Mouse (Mus musculus): ENCODE measurements around the gene Kif17. TPM values are rescaled to one million over a fixed set of nuclear protein-coding genes. Genes with fewer than 3 reads are reported as not detected.

Kif17 gene
- polyA plus RNA-seq, 1 experiment from 2014 or later, result 1.4 TPM

DNA sequence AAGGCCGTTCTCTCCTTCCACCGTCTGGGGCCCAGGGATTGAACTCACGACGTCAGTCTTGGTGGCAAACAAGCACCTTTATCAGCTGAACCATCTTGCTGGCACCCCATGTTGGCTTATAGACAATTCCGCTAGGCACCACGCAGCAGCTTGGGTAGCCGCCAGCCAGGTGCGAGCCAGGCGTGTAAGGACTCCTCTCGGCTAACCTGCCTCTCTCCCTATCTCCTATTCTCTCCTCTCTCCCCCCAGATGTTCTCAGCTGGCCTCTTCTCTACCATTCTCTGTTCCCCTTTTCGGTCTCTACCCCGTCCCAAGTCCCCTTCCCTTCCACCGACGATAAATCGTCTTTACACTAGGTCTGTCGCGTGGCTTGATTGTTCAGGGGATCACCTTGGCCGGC is 53.5 kb downstream of the Kif17 start:
- no peak for ATAC-seq
- Histone ChIP-seq H3K4me1 (replicated peaks) (peaks cover 31% of the 10 kb centered on the region), H3K9ac (replicated peaks) (peak overlapping the region; percentile 80), H3K9me3 (no peaks in the 10 kb centered on the region), H3K36me3 (peaks cover 16% of the 10 kb centered on the region), H3K4me2 (replicated peaks) (peak overlapping the region; percentile 92), H3K27me3 (no peaks in the 10 kb centered on the region), H3K4me3 (replicated peaks) (peak overlapping the region; percentile 92), H3K27ac (peak overlapping the region; percentile 76)
- 19% methylated on average over 18 of the region's 18 CpGs for WGBS

DNA sequence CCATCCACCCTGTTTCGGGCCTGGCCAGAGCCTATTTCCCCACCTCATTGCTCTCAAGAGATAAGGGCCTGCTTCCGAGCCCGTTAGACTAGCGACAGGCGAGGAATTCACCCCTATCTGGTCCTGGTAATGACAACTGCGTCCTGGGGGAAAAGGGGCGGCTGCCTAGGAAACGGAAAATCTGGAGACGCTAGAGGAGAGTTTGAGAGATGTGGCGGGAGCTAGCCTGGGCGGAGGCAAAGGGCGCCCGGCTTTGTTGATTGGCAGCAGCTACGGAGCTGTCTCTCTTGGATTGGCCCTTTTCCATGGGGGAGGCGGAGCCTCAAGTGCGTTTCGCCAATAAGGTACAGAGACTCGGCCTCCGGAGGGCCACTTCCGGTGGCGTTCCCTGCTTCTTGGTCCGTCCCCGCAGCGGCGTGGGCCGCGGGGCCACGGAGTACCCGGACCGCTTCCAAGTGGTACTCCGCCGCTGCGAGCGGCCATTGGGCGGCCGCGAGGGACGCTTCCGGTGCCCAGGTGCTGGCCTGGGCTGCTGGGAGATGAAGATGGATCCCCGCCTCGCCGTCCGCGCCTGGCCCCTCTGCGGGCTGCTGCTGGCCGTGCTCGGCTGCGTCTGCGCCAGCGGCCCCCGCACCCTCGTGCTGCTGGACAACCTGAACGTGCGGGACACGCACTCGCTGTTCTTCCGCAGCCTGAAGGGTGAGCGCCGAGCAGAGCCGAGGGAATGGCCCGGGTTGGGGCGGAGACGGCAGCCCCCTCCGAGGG is 54.3 kb downstream of the Kif17 start, which contains the start of gene Ddost:
Ddost (plus strand) TSS at position 391 of the 765 bp plus-strand sequence.
- Histone ChIP-seq H3K9me3 (no peaks in the 10 kb centered on the region), H3K27me3 (no peaks in the 10 kb centered on the region), H3K4me1 (replicated peaks) (peaks cover 31% of the 10 kb centered on the region), H3K4me3 (replicated peaks) (peak within 1 kb of the TSS; percentile 92), H3K9ac (replicated peaks) (peak within 1 kb of the TSS; percentile 94), H3K4me2 (replicated peaks) (peak within 1 kb of the TSS; percentile 92), H3K27ac (peak within 1 kb of the TSS; percentile 80), H3K36me3 (peaks cover 24% of the 10 kb centered on the region)
- peak; percentile 99 for ATAC-seq
- WGBS, result under 1% methylated on average over 64 of the region's 64 CpGs

DNA sequence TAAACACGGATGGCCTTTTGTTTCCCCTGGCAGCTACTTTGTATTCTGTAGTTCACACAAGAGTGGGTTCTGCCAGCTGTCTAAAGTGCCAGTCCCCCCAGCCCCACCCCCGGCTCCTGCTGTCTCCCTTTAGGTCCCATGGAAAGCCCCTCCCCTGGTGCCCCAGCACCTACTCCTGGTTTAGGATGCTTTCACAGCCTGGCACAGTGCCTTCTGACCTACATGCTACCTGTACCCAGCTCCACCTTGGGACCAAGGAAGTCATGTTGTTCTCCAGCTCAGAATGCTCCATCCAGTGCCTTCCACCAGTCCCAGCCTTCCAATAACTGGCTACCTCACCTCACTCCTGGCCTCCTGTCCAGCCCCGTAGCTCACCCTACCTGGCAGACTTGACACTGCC is 56.8 kb downstream of the Kif17 start:
- Histone ChIP-seq H3K36me3 (peaks cover 47% of the 10 kb centered on the region), H3K4me3 (replicated peaks) (no peak overlapping the region)
- ATAC-seq, result no peak

DNA sequence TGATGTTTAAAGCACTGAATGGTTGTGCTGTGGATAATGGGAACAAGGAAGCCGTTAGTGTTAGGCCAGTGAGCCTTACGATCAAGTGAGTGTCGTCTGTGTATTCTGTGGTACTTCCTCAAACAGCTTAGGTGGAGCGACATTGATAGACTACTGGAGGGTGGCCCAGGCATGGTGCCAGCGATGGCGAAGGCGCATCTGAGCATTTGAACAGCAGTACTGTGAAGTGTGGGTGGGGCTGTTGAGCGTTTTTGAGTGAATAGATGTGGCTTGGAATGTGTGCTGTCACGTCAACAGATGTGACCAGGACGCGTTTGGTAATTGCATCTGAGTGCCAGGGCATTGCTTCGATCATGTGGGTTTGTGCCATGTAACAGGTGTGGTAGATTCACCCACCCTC is 57.5 kb downstream of the Kif17 start:
- ATAC-seq, result no peak
- Histone ChIP-seq H3K4me2 (replicated peaks) (no peak overlapping the region), H3K9me3 (no peaks in the 10 kb centered on the region), H3K36me3 (peaks cover 54% of the 10 kb centered on the region), H3K4me1 (replicated peaks) (peaks cover 31% of the 10 kb centered on the region), H3K27me3 (no peaks in the 10 kb centered on the region), H3K4me3 (replicated peaks) (no peak overlapping the region), H3K27ac (no peak overlapping the region), H3K9ac (replicated peaks) (no peak overlapping the region)
- 96% methylated on average over 12 of the region's 12 CpGs for WGBS

More for the DNA sequence above, 56.8 kb downstream of the Kif17 start:
- H3K4me1 ChIP-seq (replicated peaks), result peaks cover 31% of the 10 kb centered on the region
- no peak overlapping the region for H3K27ac ChIP-seq
- no peak overlapping the region for H3K9ac ChIP-seq (replicated peaks)
- no peak overlapping the region for H3K4me2 ChIP-seq (replicated peaks)
- H3K27me3 ChIP-seq, result no peaks in the 10 kb centered on the region
- no peaks in the 10 kb centered on the region for H3K9me3 ChIP-seq
- WGBS, result 81% methylated on average over 3 of the region's 3 CpGs

DNA sequence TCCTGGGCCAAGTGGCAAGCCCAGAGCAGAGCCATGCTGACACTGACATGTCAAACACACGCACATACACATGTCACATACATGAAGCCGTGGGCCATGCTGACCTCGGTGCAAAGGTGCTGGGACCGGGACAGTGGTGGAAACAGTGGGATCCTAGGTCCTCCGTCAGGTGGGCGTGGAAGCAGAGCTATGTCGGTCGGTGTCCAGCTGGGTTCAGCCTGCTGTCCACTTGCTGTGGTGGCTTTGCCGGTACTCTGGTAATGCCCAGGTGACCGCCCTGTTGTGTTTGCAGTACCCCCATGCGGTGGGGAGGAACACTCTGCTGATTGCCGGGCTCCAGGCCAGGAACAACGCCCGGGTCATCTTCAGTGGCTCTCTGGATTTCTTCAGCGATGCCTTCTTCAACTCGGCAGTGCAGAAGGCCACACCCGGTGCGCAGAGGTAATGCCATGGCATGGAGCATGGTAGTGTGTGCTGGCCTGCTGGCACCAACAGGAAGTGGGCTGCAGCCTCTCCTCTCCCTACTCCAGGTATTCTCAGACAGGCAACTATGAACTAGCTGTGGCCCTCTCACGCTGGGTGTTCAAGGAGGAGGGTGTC is 60.2 kb downstream of the Kif17 start:
- H3K9ac ChIP-seq (replicated peaks), result no peak overlapping the region
- no peaks in the 10 kb centered on the region for H3K27me3 ChIP-seq
- no peak overlapping the region for H3K4me3 ChIP-seq (replicated peaks)
- peaks cover 13% of the 10 kb centered on the region for H3K4me1 ChIP-seq (replicated peaks)
- no peaks in the 10 kb centered on the region for H3K9me3 ChIP-seq
- H3K27ac ChIP-seq, result no peak overlapping the region
- WGBS, result 96% methylated on average over 19 of the region's 19 CpGs
- H3K4me2 ChIP-seq (replicated peaks), result no peak overlapping the region
- H3K36me3 ChIP-seq, result peaks cover 81% of the 10 kb centered on the region
- ATAC-seq, result no peak

DNA sequence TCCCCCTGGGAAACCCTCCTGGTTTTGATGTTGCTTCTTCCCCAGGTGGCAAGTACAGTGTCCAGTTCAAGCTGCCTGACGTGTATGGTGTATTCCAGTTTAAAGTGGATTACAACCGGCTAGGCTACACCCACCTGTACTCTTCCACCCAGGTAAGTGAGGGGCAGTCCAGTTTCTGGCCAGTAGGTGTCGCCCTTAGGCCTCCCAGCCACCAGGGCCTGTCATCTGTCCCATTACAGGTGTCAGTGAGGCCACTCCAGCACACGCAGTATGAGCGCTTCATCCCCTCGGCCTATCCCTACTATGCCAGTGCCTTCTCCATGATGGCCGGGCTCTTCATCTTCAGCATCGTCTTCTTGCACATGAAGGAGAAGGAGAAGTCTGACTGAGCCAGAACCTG is 61.4 kb downstream of the Kif17 start:
- 69% methylated on average over 8 of the region's 8 CpGs for WGBS
- peaks cover 91% of the 10 kb centered on the region for H3K36me3 ChIP-seq

DNA sequence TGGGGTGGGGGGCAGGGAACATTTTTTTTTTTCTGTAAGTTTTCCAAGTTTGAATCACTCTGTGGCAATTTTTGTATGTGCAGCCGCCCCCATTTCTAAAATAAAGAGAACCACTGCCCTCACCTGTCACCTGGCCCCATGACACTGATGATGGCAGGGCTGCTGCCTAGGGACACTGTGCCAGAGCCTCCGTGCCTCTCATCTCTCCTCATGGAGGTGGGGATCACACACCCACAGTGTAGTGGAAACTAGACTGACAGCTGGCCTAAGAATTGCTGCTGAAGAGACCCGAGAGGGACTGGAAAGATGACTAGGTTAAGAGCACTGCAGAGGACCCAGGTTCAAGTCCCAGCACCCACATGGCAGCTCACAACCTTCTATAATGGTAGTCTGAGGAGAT is 61.9 kb downstream of the Kif17 start:
- no peaks in the 10 kb centered on the region for H3K9me3 ChIP-seq
- WGBS, result 90% methylated on average over 3 of the region's 3 CpGs
- H3K4me1 ChIP-seq (replicated peaks), result peaks cover under 1% of the 10 kb centered on the region; the same call in 1 of the 2 replicates
- no peak overlapping the region for H3K4me3 ChIP-seq (replicated peaks)
- H3K27me3 ChIP-seq, result no peaks in the 10 kb centered on the region
- H3K9ac ChIP-seq (replicated peaks), result no peak overlapping the region
- no peak overlapping the region for H3K4me2 ChIP-seq (replicated peaks)
- peaks cover 94% of the 10 kb centered on the region for H3K36me3 ChIP-seq
- no peak overlapping the region for H3K27ac ChIP-seq
- no peak for ATAC-seq

More for the DNA sequence above, 61.4 kb downstream of the Kif17 start:
- Histone ChIP-seq H3K27ac (no peak overlapping the region), H3K9ac (replicated peaks) (no peak overlapping the region), H3K4me1 (replicated peaks) (peaks cover 2% of the 10 kb centered on the region; the same call in 1 of the 2 replicates), H3K9me3 (no peaks in the 10 kb centered on the region), H3K4me3 (replicated peaks) (no peak overlapping the region), H3K4me2 (replicated peaks) (no peak overlapping the region), H3K27me3 (no peaks in the 10 kb centered on the region)
- ATAC-seq, result peak; percentile 55

DNA sequence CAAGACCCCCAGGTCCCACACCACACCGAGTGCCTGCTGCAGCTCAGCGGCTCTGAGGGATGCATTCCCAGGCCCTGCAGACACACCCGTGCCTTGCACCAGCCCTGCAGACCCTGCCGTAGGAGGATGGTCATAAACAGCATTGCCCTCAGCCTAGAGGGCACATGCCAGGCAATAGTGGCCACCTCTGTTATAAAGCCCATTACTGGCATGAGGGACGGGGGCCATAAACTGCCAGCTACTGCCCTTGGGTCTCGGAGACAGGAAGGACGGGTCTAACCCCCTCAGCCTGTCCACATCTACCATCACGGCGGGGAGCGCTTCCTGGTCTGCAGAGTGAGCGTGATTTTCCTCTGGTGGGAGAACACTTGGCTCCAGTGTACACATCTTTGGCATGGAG is 62.8 kb downstream of the Kif17 start:
- ATAC-seq, result no peak
- Histone ChIP-seq H3K4me1 (replicated peaks) (peaks cover 8% of the 10 kb centered on the region), H3K4me2 (replicated peaks) (no peak overlapping the region), H3K4me3 (replicated peaks) (no peak overlapping the region), H3K27ac (no peak overlapping the region), H3K36me3 (peaks cover 91% of the 10 kb centered on the region), H3K9me3 (no peaks in the 10 kb centered on the region), H3K27me3 (no peaks in the 10 kb centered on the region), H3K9ac (replicated peaks) (no peak overlapping the region)
- WGBS, result 92% methylated on average over 11 of the region's 11 CpGs

DNA sequence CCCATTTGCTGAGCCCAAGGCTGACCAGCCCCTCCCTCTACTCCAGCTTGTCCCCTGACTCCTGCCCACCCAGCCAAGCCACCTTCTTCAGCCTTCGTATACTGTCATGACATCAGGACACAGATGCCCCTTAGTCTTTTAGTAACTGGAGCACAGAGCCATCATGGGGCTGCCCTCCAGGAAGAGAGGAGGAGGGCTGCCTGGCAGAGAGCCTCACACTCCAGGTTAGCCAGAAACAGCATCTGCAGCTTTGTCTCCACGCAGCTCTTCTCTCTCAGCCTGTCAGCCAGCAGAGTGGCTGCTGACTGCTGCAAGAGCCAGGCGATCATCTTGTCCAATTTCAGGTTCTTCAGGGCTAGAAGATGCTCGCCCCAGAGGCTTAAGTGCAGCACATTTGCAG is 63.6 kb downstream of the Kif17 start:
- no peak for ATAC-seq
- Histone ChIP-seq H3K4me1 (replicated peaks) (peaks cover 9% of the 10 kb centered on the region), H3K36me3 (peaks cover 83% of the 10 kb centered on the region), H3K9me3 (no peaks in the 10 kb centered on the region), H3K4me2 (replicated peaks) (no peak overlapping the region), H3K4me3 (replicated peaks) (no peak overlapping the region), H3K9ac (replicated peaks) (no peak overlapping the region), H3K27me3 (no peaks in the 10 kb centered on the region), H3K27ac (no peak overlapping the region)
- WGBS, result 89% methylated on average over 4 of the region's 4 CpGs

DNA sequence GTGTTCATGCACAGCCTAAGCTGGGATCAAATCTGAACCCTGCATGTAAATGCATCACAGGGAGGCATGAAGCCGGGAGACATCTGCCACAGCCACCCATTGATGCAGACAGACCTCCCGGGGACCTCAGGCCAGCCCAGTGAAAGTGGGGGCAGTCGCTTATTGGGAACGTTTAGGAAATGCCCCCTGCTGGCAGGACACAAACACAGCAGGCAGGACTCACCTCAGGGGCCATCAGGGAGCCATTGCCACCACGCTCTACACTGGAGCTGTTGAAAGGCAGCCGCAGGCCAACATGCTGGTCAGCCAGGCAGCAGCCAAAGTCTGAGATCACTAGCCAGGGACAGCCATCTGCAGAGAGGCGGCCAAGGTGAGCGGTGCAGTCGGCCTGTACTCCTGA is 65.5 kb downstream of the Kif17 start:
- Histone ChIP-seq H3K4me3 (replicated peaks) (no peak overlapping the region), H3K9ac (replicated peaks) (no peak overlapping the region; the same call in 1 of the 2 replicates), H3K27ac (no peak overlapping the region), H3K4me2 (replicated peaks) (no peak overlapping the region), H3K27me3 (no peaks in the 10 kb centered on the region), H3K9me3 (no peaks in the 10 kb centered on the region), H3K4me1 (replicated peaks) (peaks cover 9% of the 10 kb centered on the region), H3K36me3 (peaks cover 76% of the 10 kb centered on the region)
- WGBS, result 68% methylated on average over 9 of the region's 9 CpGs
- ATAC-seq, result no peak

DNA sequence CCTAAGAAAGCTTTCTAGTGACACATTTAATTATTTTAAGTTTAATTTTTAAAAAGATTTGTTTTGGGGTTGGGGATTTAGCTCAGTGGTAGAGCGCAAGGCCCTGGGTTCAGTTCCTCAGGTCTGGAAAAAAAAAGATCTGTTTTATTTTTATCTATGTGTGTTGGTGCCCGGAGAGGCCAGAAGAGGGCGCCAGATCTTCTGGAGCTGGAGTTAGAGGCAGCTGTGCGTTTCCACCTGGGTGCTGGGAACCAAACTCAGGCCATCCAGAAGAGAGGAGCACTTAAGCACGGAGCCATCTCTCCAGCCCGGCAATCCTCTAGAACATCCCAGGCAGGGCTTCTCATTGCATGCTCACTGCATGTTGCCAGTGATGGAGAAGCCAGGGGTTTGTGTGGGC is 66.1 kb downstream of the Kif17 start:
- no peak for ATAC-seq
- Histone ChIP-seq H3K27me3 (no peaks in the 10 kb centered on the region), H3K4me2 (replicated peaks) (no peak overlapping the region), H3K27ac (no peak overlapping the region), H3K9me3 (no peaks in the 10 kb centered on the region), H3K9ac (replicated peaks) (no peak overlapping the region), H3K4me3 (replicated peaks) (no peak overlapping the region), H3K36me3 (peaks cover 70% of the 10 kb centered on the region), H3K4me1 (replicated peaks) (peaks cover 9% of the 10 kb centered on the region)
- 91% methylated on average over 6 of the region's 6 CpGs for WGBS

DNA sequence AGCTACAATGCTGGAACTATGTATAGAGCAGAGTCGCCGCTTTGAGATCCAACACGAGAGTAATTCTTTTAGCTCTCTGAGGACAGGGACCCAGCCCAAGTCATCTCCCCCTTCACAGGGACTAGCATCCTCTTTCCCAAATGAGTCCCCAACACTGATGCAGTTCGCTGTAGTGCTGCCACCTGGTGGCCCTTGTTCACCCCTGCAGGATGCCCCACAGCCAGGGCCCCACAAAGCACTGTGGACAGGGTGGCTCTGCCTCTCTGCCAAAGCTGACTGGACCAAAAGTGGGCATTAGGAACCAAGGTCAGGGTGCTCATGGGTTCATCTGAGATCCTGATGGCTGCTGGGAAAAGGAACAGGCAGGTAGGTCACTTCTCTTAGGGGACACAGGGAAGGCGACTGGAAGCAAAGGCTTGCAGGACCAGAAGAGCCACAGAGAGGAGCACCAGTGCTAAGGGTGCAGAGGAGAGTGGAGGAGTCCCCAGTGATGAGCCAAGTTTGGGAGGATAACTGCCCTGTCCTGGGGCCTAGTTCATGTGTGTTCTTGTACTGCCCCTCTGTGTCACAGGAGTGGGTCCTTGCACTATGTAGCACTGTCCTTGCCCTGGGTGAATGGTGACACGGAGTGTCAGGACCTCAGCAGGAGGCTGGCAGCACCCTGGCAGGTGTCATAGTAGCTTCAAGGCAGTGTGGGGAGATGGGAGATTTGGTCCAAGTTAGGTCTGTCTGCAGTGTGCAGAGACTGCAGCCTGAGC is 68.5 kb downstream of the Kif17 start:
- H3K27ac ChIP-seq, result no peak overlapping the region
- H3K9me3 ChIP-seq, result no peaks in the 10 kb centered on the region
- peaks cover 47% of the 10 kb centered on the region for H3K36me3 ChIP-seq
- no peaks in the 10 kb centered on the region for H3K27me3 ChIP-seq
- H3K4me2 ChIP-seq (replicated peaks), result no peak overlapping the region
- WGBS, result 57% methylated on average over 6 of the region's 6 CpGs
- no peak overlapping the region for H3K4me3 ChIP-seq (replicated peaks)
- ATAC-seq, result peak; percentile 54
- peaks cover 31% of the 10 kb centered on the region for H3K4me1 ChIP-seq (replicated peaks)
- H3K9ac ChIP-seq (replicated peaks), result no peak overlapping the region

Data from midbrain, embryonic 13.5 days (tissue).